Mouse (Mus musculus) ES-CJ7 (cell line): ENCODE data around the gene Gm48551.
A peak's percentile ranks its signal among the peaks of the same experiment; 100 is the strongest.

Source experiments
- DNase-seq: peaks from one replicate; pipeline ENCODE4 v3.0.0; 2011; ENCODE audit warnings: low read depth, low spot score

Gene Gm48551

GRCm38 (mm10) chr10:81417227-81418215, 33.3 kb downstream of the Gm48551 start:
- DNase-seq: no peak

- DNase-seq: peak; percentile 83
Measured at GRCm38 (mm10) chr10:81418216-81419070, 34.2 kb downstream of the Gm48551 start.

- DNase-seq: peak; percentile 42
Measured at GRCm38 (mm10) chr10:81419111-81419928, 35.1 kb downstream of the Gm48551 start.

- DNase-seq: peak; percentile 57
Measured at GRCm38 (mm10) chr10:81420191-81420767, 36.0 kb downstream of the Gm48551 start.

- no peak for DNase-seq
Measured at GRCm38 (mm10) chr10:81421041-81421796, 37.0 kb downstream of the Gm48551 start.

- DNase-seq: no peak
Measured at GRCm38 (mm10) chr10:81421797-81422100, 37.5 kb downstream of the Gm48551 start.

- no peak for DNase-seq
Measured at GRCm38 (mm10) chr10:81422191-81422590, 37.9 kb downstream of the Gm48551 start.

GRCm38 (mm10) chr10:81422661-81423217, 38.5 kb downstream of the Gm48551 start:
- no peak for DNase-seq

GRCm38 (mm10) chr10:81423476-81424245, 39.4 kb downstream of the Gm48551 start:
- peak; percentile 8 for DNase-seq

GRCm38 (mm10) chr10:81424246-81425051, 40.2 kb downstream of the Gm48551 start:
- DNase-seq: peak; percentile 40

GRCm38 (mm10) chr10:81425236-81425850, 41.1 kb downstream of the Gm48551 start:
- peak; percentile 16 for DNase-seq

- DNase-seq: no peak
Measured at GRCm38 (mm10) chr10:81426081-81426671, 41.9 kb downstream of the Gm48551 start.

- DNase-seq: peak; percentile 9
Measured at GRCm38 (mm10) chr10:81426897-81427296, 42.6 kb downstream of the Gm48551 start.

GRCm38 (mm10) chr10:81427327-81427726, 43.1 kb downstream of the Gm48551 start:
- DNase-seq: no peak

- peak; percentile 16 for DNase-seq
Measured at GRCm38 (mm10) chr10:81427804-81428506, 43.7 kb downstream of the Gm48551 start.

GRCm38 (mm10) chr10:81428507-81428870, 44.2 kb downstream of the Gm48551 start:
- DNase-seq: no peak

- DNase-seq: no peak
Measured at GRCm38 (mm10) chr10:81429092-81429491, 44.8 kb downstream of the Gm48551 start.
